8 mouse cellular contexts compared by ENCODE assay signal in the genomic region with DNA sequence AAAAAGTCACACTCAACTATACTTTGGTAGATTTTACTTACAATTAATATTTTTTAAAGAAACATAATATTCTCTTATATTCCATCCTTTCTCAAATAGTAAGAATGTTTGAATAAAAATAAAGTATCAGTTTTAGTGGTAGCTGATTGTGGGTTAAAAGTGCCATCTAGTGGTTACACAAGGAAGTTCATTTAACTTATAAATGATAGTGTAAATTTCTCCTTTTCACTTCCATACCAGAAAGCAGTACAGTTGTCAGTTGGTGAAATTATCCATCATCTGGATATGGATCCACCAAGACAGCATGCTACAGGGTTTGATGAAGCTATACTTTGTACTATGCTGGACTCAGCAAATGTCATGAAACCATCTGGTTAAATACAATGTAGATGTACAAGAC.
A peak's percentile ranks its signal among the peaks of the same experiment; 100 is the strongest.
DNase-seq lines count a peak whose midpoint lies in the region; ATAC-seq and TF ChIP-seq lines count a peak whose summit lies in the region.

No protein-coding gene starts in this region.

- peak; percentile 91 for TF ChIP-seq CTCF in heart, adult 2 months (IDR thresholded peaks at IDR 0.05)

- H3K4me3 ChIP-seq in heart, adult 2 months, result no peak overlapping the region
- no peak overlapping the region for H3K4me3 ChIP-seq in neural tube, embryonic 12.5 days
- H3K4me3 ChIP-seq in hindbrain, embryonic 16.5 days (ENCODE audit: low read length), result no peak overlapping the region

- peaks cover 2% of the 10 kb centered on the region for H3K4me1 ChIP-seq in heart, adult 2 months (ENCODE audit: control insufficient read depth, insufficient read depth, low read length)
- no peaks in the 10 kb centered on the region for H3K4me1 ChIP-seq in neural tube, embryonic 12.5 days
- no peaks in the 10 kb centered on the region for H3K4me1 ChIP-seq in hindbrain, embryonic 16.5 days (ENCODE audit: control insufficient read depth, insufficient read depth, low read depth, low read length)

- ATAC-seq in neural tube, embryonic 12.5 days (ENCODE audit: low FRiP score, low read depth), result peak; percentile 29; the same call in 1 of the 2 replicates
- peak; percentile 58 for ATAC-seq in hindbrain, embryonic 16.5 days

- no peak for TF ChIP-seq POLR2A in heart, adult 2 months (IDR thresholded peaks at IDR 0.05; ENCODE audit: insufficient read depth, low read depth, low read length)

- DNase-seq in heart, adult 2 months, result no peak
- DNase-seq in heart, postnatal 14 days, result no peak
- DNase-seq in neural tube, embryonic 10.5 days (ENCODE audit: extremely low spot score, low spot score), result no peak
- no peak for DNase-seq in ovary, postnatal 10 days (ENCODE audit: low spot score)
- DNase-seq in urinary bladder, postnatal 25 days (ENCODE audit: low spot score), result no peak
- DNase-seq in heart, postnatal 36 days, result no peak

- no peak overlapping the region for H3K4me2 ChIP-seq in neural tube, embryonic 12.5 days (replicated peaks)
- H3K4me2 ChIP-seq in hindbrain, embryonic 16.5 days (ENCODE audit: low read length), result no peak overlapping the region

- no peaks in the 10 kb centered on the region for H3K27me3 ChIP-seq in heart, adult 2 months (ENCODE audit: control insufficient read depth, insufficient read depth, low read length)
- H3K27me3 ChIP-seq in neural tube, embryonic 12.5 days (replicated peaks), result no peaks in the 10 kb centered on the region
- H3K27me3 ChIP-seq in hindbrain, embryonic 16.5 days (replicated peaks; ENCODE audit: control insufficient read depth, insufficient read depth, low read length), result no peaks in the 10 kb centered on the region

- H3K27ac ChIP-seq in heart, adult 2 months, result no peak overlapping the region
- H3K27ac ChIP-seq in neural tube, embryonic 12.5 days, result no peak overlapping the region
- no peak overlapping the region for H3K27ac ChIP-seq in hindbrain, embryonic 16.5 days (ENCODE audit: low read depth, low read length)

- H3K36me3 ChIP-seq in heart, adult 2 months (ENCODE audit: control insufficient read depth, insufficient read depth, low read length), result no peaks in the 10 kb centered on the region
- no peaks in the 10 kb centered on the region for H3K36me3 ChIP-seq in neural tube, embryonic 12.5 days
- no peaks in the 10 kb centered on the region for H3K36me3 ChIP-seq in hindbrain, embryonic 16.5 days (ENCODE audit: control insufficient read depth, insufficient read depth, low read length)

- no peak for TF ChIP-seq EP300 in heart, adult 2 months (IDR thresholded peaks at IDR 0.05; ENCODE audit: insufficient read depth, low read depth, low read length)

- H3K9me3 ChIP-seq in neural tube, embryonic 12.5 days, result no peaks in the 10 kb centered on the region
- no peaks in the 10 kb centered on the region for H3K9me3 ChIP-seq in hindbrain, embryonic 16.5 days (ENCODE audit: control insufficient read depth, low read length)

- no peaks in the 10 kb centered on the region for H3K79me2 ChIP-seq in heart, adult 2 months (replicated peaks; ENCODE audit: control insufficient read depth, insufficient read depth, low read length)

- intact Hi-C loops in heart, adult 2 months (cut with DNase I), result loop anchor here (1.0 to 10.0 kb wide), 4 partner anchors 203 to 1569 kb away; a partner anchor contains a TSS
- intact Hi-C loops in heart, postnatal 14 days (cut with DNase I), result loop anchor here (1.0 to 10.0 kb wide), 5 partner anchors 153 to 943 kb away; a partner anchor contains a TSS
- intact Hi-C loops in heart, postnatal 36 days (cut with DNase I), result loop anchor here (5.0 to 10.0 kb wide), 4 partner anchors 116 to 943 kb away; a partner anchor contains a TSS

- H3K9ac ChIP-seq in heart, adult 2 months (ENCODE audit: low read depth, low read length), result no peak overlapping the region
- no peak overlapping the region for H3K9ac ChIP-seq in neural tube, embryonic 12.5 days
- H3K9ac ChIP-seq in hindbrain, embryonic 16.5 days (ENCODE audit: low read depth, low read length), result no peak overlapping the region
